Mouse (Mus musculus): ENCODE data around the gene Gm20388. TPM values are rescaled to one million over a fixed set of nuclear protein-coding genes. Genes with fewer than 3 reads are reported as not detected.

Gm20388 gene
- polyA plus RNA-seq, 1 experiment from 2014 or later, result not detected

DNA sequence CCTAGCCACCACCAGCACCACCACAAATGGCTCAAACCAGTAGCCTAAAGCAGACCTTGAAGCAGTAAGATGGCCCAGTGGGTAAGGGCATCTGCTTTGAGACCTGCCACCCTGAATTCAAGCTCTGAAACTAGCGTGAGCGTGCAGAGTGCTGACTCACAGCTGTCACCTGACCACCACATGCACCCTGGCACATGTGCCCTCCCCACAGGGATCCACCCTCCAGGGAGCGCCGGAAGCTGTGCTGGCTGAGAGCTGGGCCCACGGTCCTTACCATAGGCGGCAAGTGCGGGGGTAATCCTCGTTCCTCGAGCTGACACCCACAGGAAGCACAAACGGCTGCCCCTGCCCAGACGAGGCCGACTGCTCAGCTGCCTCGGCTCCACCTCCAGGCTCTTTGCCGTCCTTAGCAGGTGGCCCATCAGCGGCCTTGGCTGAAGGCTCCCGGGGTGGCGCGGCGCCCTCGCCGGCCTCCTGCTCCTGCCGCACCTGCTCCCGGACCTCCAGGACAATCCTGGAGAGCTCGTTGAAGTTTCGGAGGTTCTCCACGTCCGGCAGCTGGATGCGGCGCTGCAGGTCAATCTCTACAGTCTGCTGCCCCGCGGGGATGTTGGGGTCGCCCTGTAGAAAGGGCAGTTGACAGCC is 1643.3 kb downstream of the Gm20388 start:
- Histone ChIP-seq H3K27me3 (no peaks in the 10 kb centered on the region), H3K9me3 (replicated peaks) (no peaks in the 10 kb centered on the region), H3K4me1 (replicated peaks) (no peaks in the 10 kb centered on the region), H3K4me3 (replicated peaks) (no peak overlapping the region), H3K36me3 (peaks cover 71% of the 10 kb centered on the region), H3K9ac (no peak overlapping the region), H3K4me2 (no peak overlapping the region), H3K27ac (no peak overlapping the region)
- no peak for DNase-seq
- ATAC-seq (ENCODE audit: low read depth), result no peak
- 88% methylated on average over 32 of the region's 32 CpGs for WGBS (ENCODE audit: insufficient replicate concordance)

DNA sequence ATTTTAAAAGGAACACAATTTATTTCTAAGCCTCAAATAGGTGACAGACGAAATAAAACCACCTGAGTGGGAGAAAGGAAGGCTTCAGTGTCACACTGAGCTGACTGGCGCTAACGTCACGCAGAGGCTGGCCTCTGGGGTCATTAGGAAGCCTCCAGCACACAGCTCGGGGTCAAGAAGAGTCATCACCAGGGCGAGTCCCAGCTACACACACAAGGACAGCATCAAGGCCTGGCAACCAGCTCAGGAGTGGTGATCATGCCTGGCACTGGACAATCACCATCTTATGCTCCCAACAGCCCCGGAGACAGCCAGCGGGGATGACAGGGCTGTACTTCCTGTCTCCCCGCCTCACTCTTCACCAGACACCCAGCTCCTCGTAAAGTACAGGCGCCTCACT is 1647.1 kb downstream of the Gm20388 start:
- WGBS (ENCODE audit: insufficient replicate concordance), result 85% methylated on average over 11 of the region's 11 CpGs
- no peak for DNase-seq
- ATAC-seq (ENCODE audit: low read depth), result no peak
- Histone ChIP-seq H3K4me3 (replicated peaks) (no peak overlapping the region), H3K4me2 (no peak overlapping the region), H3K36me3 (peaks cover 62% of the 10 kb centered on the region), H3K9me3 (replicated peaks) (no peaks in the 10 kb centered on the region), H3K9ac (no peak overlapping the region), H3K27me3 (no peaks in the 10 kb centered on the region), H3K27ac (no peak overlapping the region), H3K4me1 (replicated peaks) (peaks cover 5% of the 10 kb centered on the region; the same call in 1 of the 2 replicates)

DNA sequence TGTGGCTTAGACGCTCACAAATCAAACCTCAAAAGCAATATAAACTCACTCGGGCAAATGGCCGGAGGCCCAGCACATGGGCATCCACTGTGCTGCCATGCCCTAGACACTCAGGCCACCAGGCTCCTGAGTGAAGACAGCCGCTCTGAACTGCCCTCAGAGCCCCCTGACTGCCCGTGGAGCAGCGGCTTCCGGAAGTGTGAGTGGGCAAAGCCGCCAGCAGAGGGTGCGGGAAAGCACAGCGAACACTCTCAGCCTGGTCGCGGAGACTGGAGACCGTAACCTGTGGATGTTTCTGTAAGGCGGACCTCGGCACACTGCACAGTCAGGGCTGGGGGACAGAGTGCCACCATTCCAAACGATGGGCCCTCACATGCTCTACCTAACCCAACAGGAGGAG is 1647.9 kb downstream of the Gm20388 start:
- Histone ChIP-seq H3K4me1 (replicated peaks) (peaks cover 13% of the 10 kb centered on the region; the same call in 1 of the 2 replicates), H3K4me2 (no peak overlapping the region), H3K36me3 (peaks cover 61% of the 10 kb centered on the region), H3K9me3 (replicated peaks) (no peaks in the 10 kb centered on the region), H3K27me3 (no peaks in the 10 kb centered on the region), H3K9ac (no peak overlapping the region), H3K4me3 (replicated peaks) (no peak overlapping the region), H3K27ac (no peak overlapping the region)
- WGBS (ENCODE audit: insufficient replicate concordance), result 87% methylated on average over 16 of the region's 16 CpGs
- DNase-seq (no peak), ATAC-seq (ENCODE audit: low read depth) (no peak)

DNA sequence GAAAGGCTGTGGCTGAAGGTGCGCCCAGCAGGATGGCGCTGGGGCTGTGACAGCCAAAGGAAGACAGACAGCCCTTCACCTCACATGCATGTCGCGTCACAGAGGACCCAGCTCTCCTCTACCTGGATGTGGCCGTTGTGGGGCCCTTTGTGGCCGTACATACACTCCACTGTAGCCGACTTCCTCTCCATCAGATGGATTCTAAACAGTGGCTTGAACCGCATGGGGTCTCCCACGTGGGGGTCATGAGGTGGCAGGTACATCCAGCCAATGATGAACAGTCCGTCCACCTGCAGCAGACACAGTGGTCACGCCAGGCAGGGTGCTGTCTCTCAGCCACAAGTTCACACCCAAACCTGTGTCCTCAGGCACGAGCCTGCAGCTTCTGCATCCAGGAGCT is 1649.2 kb downstream of the Gm20388 start:
- H3K4me2 ChIP-seq, result no peak overlapping the region
- H3K4me1 ChIP-seq (replicated peaks), result peaks cover 13% of the 10 kb centered on the region; the same call in 1 of the 2 replicates
- ATAC-seq (ENCODE audit: low read depth) (no peak), DNase-seq (no peak)
- no peak overlapping the region for H3K9ac ChIP-seq
- H3K4me3 ChIP-seq (replicated peaks), result no peak overlapping the region
- 74% methylated on average over 12 of the region's 12 CpGs for WGBS (ENCODE audit: insufficient replicate concordance)
- no peaks in the 10 kb centered on the region for H3K27me3 ChIP-seq
- no peaks in the 10 kb centered on the region for H3K9me3 ChIP-seq (replicated peaks)
- peaks cover 49% of the 10 kb centered on the region for H3K36me3 ChIP-seq
- H3K27ac ChIP-seq, result no peak overlapping the region

DNA sequence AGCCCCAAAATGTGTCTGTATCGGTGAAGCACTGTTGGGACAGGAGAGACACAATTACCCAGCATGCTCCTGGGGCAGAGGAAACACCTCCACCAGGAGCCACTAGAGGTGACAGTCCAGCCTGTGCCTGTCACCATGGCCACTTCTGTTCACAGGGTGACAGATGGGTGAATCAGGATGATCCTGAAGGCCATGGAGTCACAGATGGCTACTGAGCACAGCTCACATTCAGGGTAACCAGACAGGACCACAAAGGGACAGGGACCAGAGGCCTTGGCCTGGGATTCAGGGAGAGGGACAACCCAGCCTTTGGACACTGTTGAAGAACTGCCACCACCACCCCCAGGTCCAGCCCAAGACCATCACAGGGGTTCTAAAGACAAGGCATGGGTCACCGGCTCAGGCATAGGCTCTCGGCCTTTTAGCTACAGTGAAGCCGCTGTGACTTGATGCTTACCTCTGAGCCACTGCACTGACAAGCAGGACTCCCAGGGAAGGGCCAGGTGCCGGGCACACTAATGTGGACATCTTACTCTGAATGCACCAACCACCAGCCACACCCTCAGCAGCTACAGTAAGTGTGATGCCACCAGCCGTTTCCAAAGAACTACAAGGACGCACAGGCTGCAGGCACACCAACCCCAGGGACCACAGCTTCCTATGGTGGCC is 1649.9 kb downstream of the Gm20388 start:
- no peak overlapping the region for H3K27ac ChIP-seq
- H3K4me2 ChIP-seq, result no peak overlapping the region
- no peak overlapping the region for H3K4me3 ChIP-seq (replicated peaks)
- H3K9ac ChIP-seq, result no peak overlapping the region
- H3K9me3 ChIP-seq (replicated peaks), result no peaks in the 10 kb centered on the region
- 92% methylated on average over 7 of the region's 7 CpGs for WGBS (ENCODE audit: insufficient replicate concordance)
- DNase-seq (no peak), ATAC-seq (ENCODE audit: low read depth) (no peak)
- H3K4me1 ChIP-seq (replicated peaks), result peaks cover 13% of the 10 kb centered on the region; the same call in 1 of the 2 replicates
- H3K36me3 ChIP-seq, result peaks cover 47% of the 10 kb centered on the region
- no peaks in the 10 kb centered on the region for H3K27me3 ChIP-seq

DNA sequence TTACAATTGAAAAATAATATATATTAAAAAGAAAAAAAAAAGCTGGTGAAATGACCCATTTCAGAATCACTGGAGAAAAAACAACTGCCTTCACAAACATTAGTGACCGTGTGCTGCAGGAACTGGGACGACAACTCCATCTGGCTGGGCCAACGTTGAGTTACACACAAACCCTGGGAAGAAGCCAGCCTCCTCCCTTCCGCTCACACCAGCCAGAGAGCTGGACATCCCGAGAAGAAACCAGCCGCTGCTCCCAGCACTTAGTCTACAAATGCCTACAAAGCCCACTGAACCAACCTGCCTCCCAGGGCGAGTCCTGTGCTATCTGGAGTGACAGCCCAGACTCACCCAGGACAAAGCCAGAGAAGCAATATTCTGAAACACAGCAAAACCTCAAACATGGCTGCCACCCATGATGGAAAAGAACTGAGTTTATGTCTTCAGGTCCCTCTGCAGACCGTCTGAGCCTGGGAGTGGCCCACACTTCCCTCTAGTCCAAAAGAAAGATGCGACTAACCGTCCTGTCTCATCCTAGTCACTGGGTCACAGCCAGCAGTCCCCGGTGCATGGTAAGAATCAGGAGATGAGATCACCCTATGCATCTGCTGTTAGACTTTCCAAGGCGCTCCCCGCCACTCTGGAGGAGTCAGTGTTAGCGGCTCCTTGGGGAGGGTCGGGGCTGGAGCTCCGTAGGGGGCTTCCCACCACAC is 1651.2 kb downstream of the Gm20388 start:
- H3K4me1 ChIP-seq (replicated peaks), result peaks cover 19% of the 10 kb centered on the region; the same call in 1 of the 2 replicates
- H3K9ac ChIP-seq, result no peak overlapping the region
- WGBS (ENCODE audit: insufficient replicate concordance), result 77% methylated on average over 16 of the region's 16 CpGs
- no peak overlapping the region for H3K27ac ChIP-seq
- H3K4me3 ChIP-seq (replicated peaks), result no peak overlapping the region
- peaks cover 50% of the 10 kb centered on the region for H3K36me3 ChIP-seq
- H3K9me3 ChIP-seq (replicated peaks), result no peaks in the 10 kb centered on the region
- no peaks in the 10 kb centered on the region for H3K27me3 ChIP-seq
- ATAC-seq (ENCODE audit: low read depth), result no peak
- DNase-seq, result no peak
- no peak overlapping the region for H3K4me2 ChIP-seq

DNA sequence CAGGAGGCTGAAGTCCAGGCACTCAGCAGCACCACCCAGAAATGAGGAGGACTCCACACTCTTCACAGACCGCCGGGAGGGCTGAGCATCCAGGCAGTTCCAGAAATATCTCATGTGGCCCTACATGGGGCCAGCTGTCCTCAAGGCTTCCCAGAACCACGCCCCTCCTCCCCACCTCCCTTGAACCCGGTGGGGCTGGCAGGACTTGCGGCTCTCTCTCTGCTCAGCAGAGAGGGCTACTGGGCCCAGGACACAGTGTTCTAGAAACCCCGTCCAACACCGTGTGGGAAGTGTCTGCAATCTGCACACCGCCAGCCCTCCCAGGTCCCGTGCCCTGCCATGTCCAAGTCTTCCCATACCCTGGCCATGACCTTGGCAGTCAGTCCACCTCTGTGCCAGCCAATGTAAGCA is 1652.3 kb downstream of the Gm20388 start:
- Histone ChIP-seq H3K36me3 (peaks cover 47% of the 10 kb centered on the region), H3K9me3 (replicated peaks) (no peaks in the 10 kb centered on the region), H3K9ac (no peak overlapping the region), H3K4me1 (replicated peaks) (peaks cover 22% of the 10 kb centered on the region), H3K27ac (no peak overlapping the region), H3K4me3 (replicated peaks) (no peak overlapping the region), H3K27me3 (no peaks in the 10 kb centered on the region), H3K4me2 (no peak overlapping the region)
- DNase-seq, result no peak
- peak; percentile 12; the same call in 1 of the 2 replicates for ATAC-seq (ENCODE audit: low read depth)
- 74% methylated on average over 9 of the region's 9 CpGs for WGBS (ENCODE audit: insufficient replicate concordance)

DNA sequence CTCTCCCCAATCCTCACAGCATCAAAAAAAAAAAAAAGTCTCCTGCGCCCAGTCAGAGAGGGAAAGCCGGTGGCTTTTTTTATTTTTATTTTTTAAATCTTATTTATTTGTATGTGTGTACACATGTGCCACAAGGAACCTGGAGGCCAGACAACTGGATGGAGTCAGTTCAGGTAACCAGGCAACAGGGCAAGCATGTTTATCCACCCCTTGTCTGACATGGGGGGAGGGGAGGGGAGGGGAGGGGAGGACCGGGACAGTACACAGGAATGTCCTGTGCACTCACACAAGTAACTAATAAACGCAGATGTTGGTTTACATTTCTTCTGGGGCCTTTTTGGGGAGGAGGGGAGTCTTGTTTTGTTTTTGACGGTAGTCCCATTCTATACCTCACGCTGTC is 1653.1 kb downstream of the Gm20388 start:
- H3K9me3 ChIP-seq (replicated peaks), result no peaks in the 10 kb centered on the region
- DNase-seq, result no peak
- H3K27me3 ChIP-seq, result no peaks in the 10 kb centered on the region

DNA sequence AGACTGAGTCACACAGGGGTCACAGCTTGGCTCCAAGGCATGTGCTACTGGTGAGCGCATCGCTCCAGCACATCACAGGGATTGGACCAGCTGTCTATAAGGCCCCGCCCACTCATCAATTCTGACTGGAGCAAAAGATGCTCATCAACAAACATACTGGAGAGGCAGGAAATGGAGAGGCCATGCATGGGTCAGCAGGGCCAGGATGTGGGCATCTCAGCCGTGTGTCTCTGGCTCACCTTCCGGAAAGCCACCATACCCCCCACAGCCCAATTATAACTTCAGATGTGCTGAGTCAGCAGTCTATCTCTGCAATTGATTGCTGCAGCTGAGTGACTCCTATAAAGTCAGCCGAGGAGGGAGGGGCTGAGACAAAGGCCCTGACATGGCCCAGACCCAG is 1657.7 kb downstream of the Gm20388 start:
- Histone ChIP-seq H3K9ac (no peak overlapping the region), H3K9me3 (replicated peaks) (no peaks in the 10 kb centered on the region), H3K36me3 (peaks cover 15% of the 10 kb centered on the region), H3K4me2 (no peak overlapping the region), H3K4me1 (replicated peaks) (peaks cover 54% of the 10 kb centered on the region), H3K27ac (no peak overlapping the region), H3K4me3 (replicated peaks) (no peak overlapping the region), H3K27me3 (no peaks in the 10 kb centered on the region)
- WGBS (ENCODE audit: insufficient replicate concordance), result 58% methylated on average over 6 of the region's 6 CpGs
- DNase-seq (no peak), ATAC-seq (ENCODE audit: low read depth) (no peak)

More for the DNA sequence above, 1653.1 kb downstream of the Gm20388 start:
- no peak for ATAC-seq (ENCODE audit: low read depth)
- Histone ChIP-seq H3K27ac (no peak overlapping the region), H3K9ac (no peak overlapping the region), H3K36me3 (peaks cover 41% of the 10 kb centered on the region), H3K4me1 (replicated peaks) (peaks cover 26% of the 10 kb centered on the region), H3K4me2 (no peak overlapping the region), H3K4me3 (replicated peaks) (no peak overlapping the region)
- 83% methylated on average over 6 of the region's 6 CpGs for WGBS (ENCODE audit: insufficient replicate concordance)

DNA sequence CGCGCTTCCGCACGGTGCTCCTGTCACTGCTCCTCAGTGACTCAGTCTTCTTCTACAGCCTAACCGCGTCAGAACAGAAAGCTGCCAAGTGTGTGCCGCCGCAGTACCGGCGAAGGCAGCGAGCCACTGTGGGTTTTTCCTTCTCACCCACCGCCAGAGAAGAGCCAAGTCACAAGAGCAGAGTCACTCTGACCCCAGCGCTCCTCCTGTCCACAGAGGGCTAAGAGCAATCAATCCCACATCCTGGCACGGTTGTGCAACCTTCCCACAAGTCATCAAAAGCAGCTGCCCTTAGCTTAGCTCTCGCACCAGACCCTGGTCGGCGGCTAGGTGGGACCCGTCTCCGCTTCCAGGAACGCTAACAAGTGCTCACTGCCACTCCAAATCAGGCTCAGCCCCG is 1659.7 kb downstream of the Gm20388 start:
- ATAC-seq (ENCODE audit: low read depth), result peak; percentile 34; the same call in 1 of the 2 replicates
- 42% methylated on average over 21 of the region's 21 CpGs for WGBS (ENCODE audit: insufficient replicate concordance)
- no peaks in the 10 kb centered on the region for H3K27me3 ChIP-seq
- no peak for DNase-seq
- H3K4me3 ChIP-seq (replicated peaks), result peak overlapping the region; percentile 16
- H3K36me3 ChIP-seq, result peaks cover 8% of the 10 kb centered on the region
- no peak overlapping the region for H3K9ac ChIP-seq
- no peaks in the 10 kb centered on the region for H3K9me3 ChIP-seq (replicated peaks)
- peak overlapping the region; percentile 30; the same call in 1 of the 2 replicates for H3K27ac ChIP-seq
- H3K4me1 ChIP-seq (replicated peaks), result peaks cover 68% of the 10 kb centered on the region
- H3K4me2 ChIP-seq, result peak overlapping the region; percentile 36

DNA sequence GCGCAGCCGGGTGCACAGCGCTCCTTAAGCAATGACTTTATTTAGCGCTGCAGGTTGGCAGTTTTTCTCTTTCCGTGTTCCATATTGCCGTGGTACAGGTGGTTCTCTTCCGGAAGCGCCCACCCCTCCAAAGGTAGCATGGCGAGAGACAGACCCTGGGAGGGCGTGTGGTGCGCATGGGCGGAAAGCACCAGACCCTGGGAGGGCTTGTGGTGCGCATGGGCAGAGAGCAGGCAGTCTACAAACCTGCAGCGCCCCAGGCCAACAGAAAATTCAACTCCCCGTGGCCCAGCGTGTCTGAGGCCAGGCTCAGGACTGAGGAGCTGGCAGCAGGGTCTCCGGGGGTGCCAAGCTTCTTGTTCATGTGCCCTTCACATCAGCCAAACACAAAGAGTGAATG is 1660.2 kb downstream of the Gm20388 start:
- 67% methylated on average over 17 of the region's 17 CpGs for WGBS (ENCODE audit: insufficient replicate concordance)
- no peaks in the 10 kb centered on the region for H3K9me3 ChIP-seq (replicated peaks)
- peak overlapping the region; percentile 36 for H3K4me2 ChIP-seq
- peak overlapping the region; percentile 30; the same call in 1 of the 2 replicates for H3K27ac ChIP-seq
- H3K4me3 ChIP-seq (replicated peaks), result peak overlapping the region; percentile 16
- H3K36me3 ChIP-seq, result peaks cover 6% of the 10 kb centered on the region
- DNase-seq, result no peak
- H3K9ac ChIP-seq, result no peak overlapping the region
- H3K27me3 ChIP-seq, result no peaks in the 10 kb centered on the region
- H3K4me1 ChIP-seq (replicated peaks), result peaks cover 71% of the 10 kb centered on the region
- ATAC-seq (ENCODE audit: low read depth), result no peak

Measured in liver, embryonic 13.5 days (tissue).